Mouse (Mus musculus): ENCODE measurements around the gene Hdac10. TPM values are rescaled to one million over a fixed set of nuclear protein-coding genes. Genes with fewer than 3 reads are reported as not detected.

The Hdac10 gene
- polyA plus RNA-seq, 1 experiment, result 19.0 TPM

DNA sequence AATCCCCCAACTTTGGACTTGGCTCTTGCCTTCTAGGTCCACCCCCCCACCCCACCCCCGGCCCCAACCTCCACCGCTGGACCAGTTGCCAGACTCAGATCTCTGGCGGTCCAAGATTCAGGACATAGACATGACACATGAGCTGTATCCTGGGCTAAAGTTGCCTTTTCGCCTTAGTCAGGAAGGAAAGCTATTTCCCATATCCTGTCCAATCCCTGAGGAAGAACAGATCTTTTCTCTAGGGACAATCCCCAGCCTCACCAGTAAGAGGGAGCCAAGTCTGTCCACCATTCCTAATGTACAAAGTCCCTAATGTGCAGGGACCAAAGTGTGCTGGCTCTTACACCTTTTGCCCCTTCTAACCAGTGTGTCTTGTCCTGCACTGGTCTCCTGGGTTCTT, 13.4 kb upstream of the Hdac10 start:
- 64% methylated on average over 4 of the region's 4 CpGs for WGBS
- Histone ChIP-seq H3K36me3 (ENCODE audit: control insufficient read depth, insufficient read depth, low read length) (no peaks in the 10 kb centered on the region), H3K4me1 (ENCODE audit: control insufficient read depth, insufficient read depth, insufficient read length, low read length) (peaks cover 10% of the 10 kb centered on the region), H3K27ac (ENCODE audit: insufficient read depth, low read depth, low read length) (no peak overlapping the region), H3K27me3 (ENCODE audit: control insufficient read depth, insufficient read depth, low read length) (peaks cover 32% of the 10 kb centered on the region), H3K4me3 (ENCODE audit: low read depth, low read length) (no peak overlapping the region)
- TF ChIP-seq POLR2A (IDR thresholded peaks at IDR 0.05; ENCODE audit: low read depth, low read length) (no peak), CTCF (IDR thresholded peaks at IDR 0.05; ENCODE audit: extremely low read depth, insufficient read length, insufficient replicate concordance, low read depth, low read length) (no peak)

DNA sequence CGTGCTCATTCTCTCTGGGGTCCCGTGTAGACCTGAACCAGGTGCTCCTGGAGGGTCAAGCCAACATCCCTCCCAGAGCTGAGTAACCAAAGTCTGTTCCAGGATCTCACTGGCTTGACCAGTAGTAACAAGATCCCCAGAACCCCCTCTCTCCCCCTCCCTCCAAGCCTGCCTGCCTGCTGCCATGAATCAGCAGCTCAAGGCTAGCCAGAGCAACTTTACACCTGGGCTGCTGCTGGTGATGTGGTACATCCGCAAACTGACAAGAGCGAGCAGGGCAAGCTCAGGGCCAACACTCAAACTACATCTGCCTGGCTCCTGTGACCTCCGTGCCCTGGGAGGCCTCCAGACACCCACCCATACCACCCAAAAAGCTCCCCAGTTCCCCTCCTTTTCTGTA, 12.9 kb upstream of the Hdac10 start:
- WGBS, result 21% methylated on average over 5 of the region's 5 CpGs

DNA sequence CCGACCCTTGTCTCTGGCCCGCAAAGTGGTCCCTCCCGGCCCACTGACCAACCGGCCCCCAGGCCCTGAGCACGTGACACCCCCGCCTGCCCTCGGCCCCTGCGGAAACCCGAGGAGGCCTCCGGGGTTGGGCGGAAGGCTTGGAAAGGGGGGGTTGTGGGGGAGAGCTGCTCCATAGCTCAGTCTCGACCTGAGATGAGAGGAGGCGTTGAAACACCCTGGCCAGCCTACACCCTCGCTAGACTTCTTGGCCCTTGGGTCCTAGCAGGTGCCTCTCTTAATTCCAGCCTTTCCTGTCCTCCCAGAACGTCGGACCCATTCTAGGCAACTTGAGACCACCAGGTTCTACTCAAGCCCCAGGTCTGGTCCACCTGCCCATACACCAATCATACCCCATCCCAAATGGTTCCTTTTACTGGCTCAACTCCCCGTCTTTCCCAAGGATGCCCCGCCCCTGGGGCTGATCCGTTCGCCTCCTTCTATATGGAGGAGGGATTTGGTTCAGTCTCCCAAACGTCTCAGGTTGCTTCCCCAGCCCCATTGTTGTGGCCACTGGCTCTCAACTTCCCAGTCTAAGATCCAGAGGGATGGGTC, 12.3 kb upstream of the Hdac10 start, which contains the start of gene Mapk12:
TSS of gene Mapk12 (minus strand) at position 45 of the 594 bp plus-strand sequence.
- TF ChIP-seq POLR2A (IDR thresholded peaks at IDR 0.05; ENCODE audit: low read depth, low read length), result no peak
- no peak for TF ChIP-seq CTCF (IDR thresholded peaks at IDR 0.05; ENCODE audit: extremely low read depth, insufficient read length, insufficient replicate concordance, low read depth, low read length)

More for the DNA sequence above, 12.9 kb upstream of the Hdac10 start:
- Histone ChIP-seq H3K4me1 (ENCODE audit: control insufficient read depth, insufficient read depth, insufficient read length, low read length) (peaks cover 5% of the 10 kb centered on the region), H3K36me3 (ENCODE audit: control insufficient read depth, insufficient read depth, low read length) (no peaks in the 10 kb centered on the region), H3K27ac (ENCODE audit: insufficient read depth, low read depth, low read length) (no peak overlapping the region), H3K27me3 (ENCODE audit: control insufficient read depth, insufficient read depth, low read length) (peaks cover 27% of the 10 kb centered on the region), H3K4me3 (ENCODE audit: low read depth, low read length) (no peak overlapping the region)
- TF ChIP-seq CTCF (IDR thresholded peaks at IDR 0.05; ENCODE audit: extremely low read depth, insufficient read length, insufficient replicate concordance, low read depth, low read length) (no peak), POLR2A (IDR thresholded peaks at IDR 0.05; ENCODE audit: low read depth, low read length) (no peak)

DNA sequence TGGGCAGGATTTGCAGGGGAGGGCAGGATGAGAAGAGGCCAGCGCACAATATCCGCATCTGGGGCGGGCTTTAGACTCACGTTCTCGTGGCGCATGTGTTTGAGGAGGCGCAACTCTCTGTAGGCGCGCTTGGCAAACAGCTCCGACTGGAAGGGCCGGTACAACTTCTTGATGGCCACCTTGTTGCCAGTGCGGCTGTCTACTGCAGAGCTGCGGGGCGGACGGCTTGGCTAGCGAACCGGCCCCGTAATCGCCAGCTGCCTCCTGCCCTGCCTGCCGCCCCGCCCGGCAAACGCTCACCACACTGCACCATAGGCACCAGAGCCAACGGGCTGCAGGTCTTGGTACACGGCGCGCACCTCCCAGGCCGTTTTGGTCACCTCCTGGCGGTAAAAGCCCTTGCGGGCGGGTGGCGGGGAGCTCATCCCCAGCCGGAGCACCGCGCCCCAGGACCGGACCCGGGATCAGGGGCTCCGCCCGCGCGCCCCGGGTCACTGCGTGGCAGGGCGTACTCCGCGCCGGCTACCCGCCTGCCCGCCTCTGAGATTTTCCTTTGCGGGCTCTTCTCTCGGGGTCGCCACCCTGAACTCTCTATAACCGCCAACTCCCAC, 11.7 kb upstream of the Hdac10 start:
- no peaks in the 10 kb centered on the region for H3K36me3 ChIP-seq (ENCODE audit: control insufficient read depth, insufficient read depth, low read length)
- TF ChIP-seq POLR2A (IDR thresholded peaks at IDR 0.05; ENCODE audit: low read depth, low read length) (no peak), CTCF (IDR thresholded peaks at IDR 0.05; ENCODE audit: extremely low read depth, insufficient read length, insufficient replicate concordance, low read depth, low read length) (no peak)
- H3K4me1 ChIP-seq (ENCODE audit: control insufficient read depth, insufficient read depth, insufficient read length, low read length), result peaks cover 4% of the 10 kb centered on the region
- peak overlapping the region; percentile 67 for H3K4me3 ChIP-seq (ENCODE audit: low read depth, low read length)
- under 1% methylated on average over 53 of the region's 53 CpGs for WGBS
- H3K27ac ChIP-seq (ENCODE audit: insufficient read depth, low read depth, low read length), result peak overlapping the region; percentile 4
- H3K27me3 ChIP-seq (ENCODE audit: control insufficient read depth, insufficient read depth, low read length), result peaks cover 27% of the 10 kb centered on the region

More for the DNA sequence above, 12.3 kb upstream of the Hdac10 start, which contains the start of gene Mapk12:
- no peaks in the 10 kb centered on the region for H3K36me3 ChIP-seq (ENCODE audit: control insufficient read depth, insufficient read depth, low read length)
- H3K4me3 ChIP-seq (ENCODE audit: low read depth, low read length), result peak within 1 kb of the TSS; percentile 67
- peaks cover 4% of the 10 kb centered on the region for H3K4me1 ChIP-seq (ENCODE audit: control insufficient read depth, insufficient read depth, insufficient read length, low read length)
- peaks cover 27% of the 10 kb centered on the region for H3K27me3 ChIP-seq (ENCODE audit: control insufficient read depth, insufficient read depth, low read length)
- 2% methylated on average over 21 of the region's 21 CpGs for WGBS
- peak within 1 kb of the TSS; percentile 4 for H3K27ac ChIP-seq (ENCODE audit: insufficient read depth, low read depth, low read length)

DNA sequence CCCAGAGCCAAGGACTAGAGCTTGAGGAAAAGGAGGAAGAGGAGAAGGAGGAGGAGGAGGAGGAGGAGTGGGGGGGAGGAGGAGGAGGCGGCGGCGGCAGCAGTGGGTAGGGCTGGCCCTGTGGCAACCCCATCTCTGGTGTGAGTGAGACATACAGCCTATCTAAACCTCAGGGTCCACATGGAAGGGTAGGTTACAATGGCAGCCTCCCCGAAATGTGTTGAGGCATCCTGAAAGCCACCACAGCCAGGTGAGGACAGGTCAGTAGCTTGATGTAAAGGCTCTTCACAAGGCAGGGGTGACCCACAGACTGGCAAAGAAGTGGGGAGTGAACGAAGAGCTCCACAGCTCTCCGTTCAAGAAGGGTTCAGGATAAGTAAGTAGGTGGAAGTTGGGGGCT, 10.0 kb upstream of the Hdac10 start:
- TF ChIP-seq POLR2A (IDR thresholded peaks at IDR 0.05; ENCODE audit: low read depth, low read length) (no peak), CTCF (IDR thresholded peaks at IDR 0.05; ENCODE audit: extremely low read depth, insufficient read length, insufficient replicate concordance, low read depth, low read length) (no peak)

DNA sequence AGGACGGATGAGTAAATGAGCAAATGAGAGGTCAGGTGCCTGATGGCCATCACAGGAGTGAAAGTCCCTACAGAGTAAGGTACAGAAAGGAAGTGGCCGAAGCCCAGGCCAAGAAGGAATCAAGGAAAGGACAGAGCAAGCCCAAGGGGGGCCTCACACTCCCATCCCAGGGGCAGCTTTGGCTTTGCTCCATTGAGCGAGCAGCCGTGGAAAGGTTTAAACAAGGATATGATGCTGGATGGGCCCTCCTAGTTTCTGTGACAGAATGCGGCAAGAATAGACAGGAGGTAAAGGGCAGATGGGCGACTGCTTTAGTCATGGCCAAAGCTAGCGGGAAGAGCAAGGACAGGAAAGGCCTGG, 9.5 kb upstream of the Hdac10 start:
- peaks cover 4% of the 10 kb centered on the region for H3K4me1 ChIP-seq (ENCODE audit: control insufficient read depth, insufficient read depth, insufficient read length, low read length)
- WGBS, result 75% methylated on average over 7 of the region's 7 CpGs
- no peak overlapping the region for H3K27ac ChIP-seq (ENCODE audit: insufficient read depth, low read depth, low read length)
- H3K36me3 ChIP-seq (ENCODE audit: control insufficient read depth, insufficient read depth, low read length), result no peaks in the 10 kb centered on the region
- TF ChIP-seq POLR2A (IDR thresholded peaks at IDR 0.05; ENCODE audit: low read depth, low read length) (no peak), CTCF (IDR thresholded peaks at IDR 0.05; ENCODE audit: extremely low read depth, insufficient read length, insufficient replicate concordance, low read depth, low read length) (no peak)
- no peak overlapping the region for H3K4me3 ChIP-seq (ENCODE audit: low read depth, low read length)
- peaks cover 27% of the 10 kb centered on the region for H3K27me3 ChIP-seq (ENCODE audit: control insufficient read depth, insufficient read depth, low read length)

More for the DNA sequence above, 10.0 kb upstream of the Hdac10 start:
- WGBS, result 90% methylated on average over 6 of the region's 6 CpGs
- no peak overlapping the region for H3K4me3 ChIP-seq (ENCODE audit: low read depth, low read length)
- H3K27me3 ChIP-seq (ENCODE audit: control insufficient read depth, insufficient read depth, low read length), result peaks cover 27% of the 10 kb centered on the region
- H3K4me1 ChIP-seq (ENCODE audit: control insufficient read depth, insufficient read depth, insufficient read length, low read length), result peaks cover 4% of the 10 kb centered on the region
- H3K27ac ChIP-seq (ENCODE audit: insufficient read depth, low read depth, low read length), result no peak overlapping the region
- H3K36me3 ChIP-seq (ENCODE audit: control insufficient read depth, insufficient read depth, low read length), result no peaks in the 10 kb centered on the region

DNA sequence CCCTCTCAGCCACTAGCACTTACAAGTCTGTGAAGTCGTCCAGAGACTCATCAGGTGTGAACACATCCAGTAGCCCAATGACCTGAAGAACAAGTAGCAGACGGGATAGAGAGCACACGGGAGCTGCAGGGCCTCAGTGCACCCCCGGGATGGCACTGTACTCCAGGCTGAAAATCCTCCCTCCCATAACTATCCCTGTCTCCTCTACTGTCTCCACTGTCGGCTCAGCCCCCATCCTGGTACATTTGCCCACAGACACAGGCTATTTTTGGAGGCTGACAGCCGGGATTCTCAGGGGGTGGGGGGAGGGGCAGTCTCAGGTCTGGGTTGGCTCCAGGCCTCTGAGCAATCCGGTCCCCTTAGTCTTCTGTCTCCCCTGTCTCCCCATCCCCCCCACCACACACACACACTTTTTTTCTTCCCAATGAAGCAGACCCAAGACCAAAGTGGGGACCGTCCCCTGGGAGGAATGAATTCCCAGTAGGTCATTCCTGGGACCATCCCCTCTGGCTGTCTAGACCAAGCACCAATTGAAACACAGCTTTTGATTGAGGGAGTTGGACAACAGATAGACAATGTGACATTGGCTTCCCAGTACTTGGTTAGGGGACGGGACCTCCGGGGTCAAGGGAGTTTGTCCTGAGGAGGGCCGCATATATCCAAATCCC, 9.0 kb upstream of the Hdac10 start:
- H3K4me3 ChIP-seq (ENCODE audit: low read depth, low read length), result no peak overlapping the region
- TF ChIP-seq CTCF (IDR thresholded peaks at IDR 0.05; ENCODE audit: extremely low read depth, insufficient read length, insufficient replicate concordance, low read depth, low read length), result no peak
- TF ChIP-seq POLR2A (IDR thresholded peaks at IDR 0.05; ENCODE audit: low read depth, low read length), result no peak
- no peaks in the 10 kb centered on the region for H3K36me3 ChIP-seq (ENCODE audit: control insufficient read depth, insufficient read depth, low read length)
- peaks cover 27% of the 10 kb centered on the region for H3K27me3 ChIP-seq (ENCODE audit: control insufficient read depth, insufficient read depth, low read length)
- peaks cover 4% of the 10 kb centered on the region for H3K4me1 ChIP-seq (ENCODE audit: control insufficient read depth, insufficient read depth, insufficient read length, low read length)
- WGBS, result 72% methylated on average over 11 of the region's 11 CpGs
- H3K27ac ChIP-seq (ENCODE audit: insufficient read depth, low read depth, low read length), result no peak overlapping the region

All from small intestine, adult 2 months (tissue).